Mouse (Mus musculus) spleen, adult 12 weeks (tissue): ENCODE results near the gene Nid2.

Source experiments
- DNase-seq: peaks from one replicate; pipeline ENCODE4 v3.0.0; 2022; ENCODE audit warnings: low spot score

Nid2 gene

GRCm38 (mm10) chr14:19858808-19859776 is 108.0 kb downstream of the Nid2 start:
- DNase-seq: no peak

DNA sequence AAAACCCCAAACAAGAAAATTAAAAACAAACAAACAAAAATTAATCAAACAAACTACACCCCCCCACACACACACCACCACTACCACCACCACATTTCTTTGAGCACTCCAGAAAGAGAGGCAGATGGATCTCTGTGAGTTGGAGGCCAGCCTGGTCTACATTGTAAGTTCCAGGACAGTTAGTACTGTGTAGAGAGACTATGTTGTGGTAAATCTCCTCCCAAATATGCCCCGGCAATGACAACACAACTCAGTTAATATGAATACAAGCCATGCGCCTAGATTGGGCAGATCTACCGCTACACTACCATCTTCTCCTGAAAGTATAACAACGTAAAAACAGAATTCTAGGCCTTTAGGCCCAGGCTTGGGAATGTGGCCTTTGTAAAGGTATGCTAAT is 109.2 kb downstream of the Nid2 start:
- DNase-seq: no peak
